Mouse (Mus musculus) mesoderm, embryonic 11.5 days (tissue): ENCODE measurements around the gene Tex36.

Experiments used
- DNase-seq: peaks from one replicate; pipeline ENCODE4 v3.0.0-alpha.2; 2012; ENCODE audit warnings: low read depth, low spot score

The Tex36 gene

DNA sequence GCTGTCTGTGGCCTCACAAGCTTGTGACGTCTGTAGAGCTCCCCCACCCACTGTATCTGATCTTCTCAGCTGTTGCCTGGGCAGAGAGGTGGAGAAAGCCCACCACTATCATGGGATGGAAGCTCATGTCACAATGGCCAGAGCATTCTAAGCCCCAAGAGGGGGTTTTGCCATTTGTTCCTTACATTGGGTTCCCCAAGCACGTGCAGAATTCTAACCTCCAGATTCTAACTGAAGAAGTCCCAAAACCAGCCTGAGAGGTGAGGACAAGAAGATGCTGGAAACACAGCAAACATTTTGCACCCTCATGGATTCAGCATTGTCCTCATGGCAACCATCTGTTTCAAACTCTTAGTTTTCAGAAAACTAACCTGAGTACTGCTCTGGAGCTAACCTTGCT lies at the start of gene Tex36:
Gene Tex36, minus strand, starts transcription at position 101 of the 400 bp plus-strand sequence.
- no peak for DNase-seq

- DNase-seq, result no peak
These were observed 43.8 kb upstream of the Tex36 start for GRCm38 (mm10) chr7:133645716-133646115.

GRCm38 (mm10) chr7:133638821-133639220 lies 36.9 kb upstream of the Tex36 start:
- DNase-seq, result no peak

DNA sequence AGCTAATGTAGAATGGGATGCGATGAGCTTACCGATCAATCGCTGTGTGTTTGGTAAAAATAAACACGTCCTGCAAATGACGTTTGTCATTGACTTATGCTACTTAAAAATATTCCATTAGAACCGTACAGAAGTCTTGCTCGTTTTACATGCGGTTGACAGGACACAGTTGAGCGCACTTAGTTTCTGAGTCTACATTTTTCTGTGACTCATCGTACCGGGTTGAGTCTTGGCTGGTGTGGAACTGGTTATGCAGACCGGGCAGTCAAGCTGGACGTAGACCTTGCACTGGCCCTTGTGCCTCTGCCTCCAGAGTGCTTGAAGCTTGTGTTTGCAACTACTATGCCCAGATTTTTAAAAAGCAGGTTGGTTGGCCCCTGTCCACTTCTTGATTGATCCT lies 36.3 kb upstream of the Tex36 start:
- DNase-seq, result no peak

- DNase-seq, result peak; percentile 100
These were observed 35.7 kb upstream of the Tex36 start, which contains the start of gene Edrf1 for GRCm38 (mm10) chr7:133637361-133638305. TSS of gene Edrf1 (plus strand) at chr7:133637543.

DNA sequence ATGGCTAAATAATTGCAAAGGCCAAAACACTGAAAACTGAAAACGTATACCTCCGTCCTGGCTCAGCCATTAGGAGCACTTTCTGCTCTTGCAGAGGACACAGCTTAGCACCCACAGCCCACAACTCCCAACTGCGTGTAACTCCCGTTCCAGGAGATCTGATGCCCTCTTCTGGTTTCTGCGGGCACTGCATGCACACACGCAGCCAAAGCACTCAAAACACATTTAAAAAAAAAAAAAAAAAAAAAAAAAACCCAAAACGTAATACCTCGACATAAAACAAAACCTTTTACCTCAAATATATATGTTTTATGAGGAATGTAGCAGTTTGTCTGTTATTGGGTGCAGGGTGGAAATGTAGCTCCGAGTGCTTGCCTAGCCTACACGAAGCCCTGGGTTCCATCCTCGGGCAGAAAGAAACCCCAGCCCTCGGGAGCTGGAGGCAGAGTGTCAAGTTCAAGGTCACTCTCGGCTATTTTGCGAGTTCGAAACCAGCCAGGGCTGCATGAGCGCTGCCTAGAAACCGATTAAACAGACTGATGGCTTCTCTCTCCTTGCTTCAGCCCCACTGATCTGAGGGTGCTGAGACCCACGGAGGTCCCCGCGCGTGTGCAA lies 34.9 kb upstream of the Tex36 start:
- peak; percentile 92 for DNase-seq

- peak; percentile 67 for DNase-seq
These were observed 33.1 kb upstream of the Tex36 start for GRCm38 (mm10) chr7:133634932-133635650.

DNA sequence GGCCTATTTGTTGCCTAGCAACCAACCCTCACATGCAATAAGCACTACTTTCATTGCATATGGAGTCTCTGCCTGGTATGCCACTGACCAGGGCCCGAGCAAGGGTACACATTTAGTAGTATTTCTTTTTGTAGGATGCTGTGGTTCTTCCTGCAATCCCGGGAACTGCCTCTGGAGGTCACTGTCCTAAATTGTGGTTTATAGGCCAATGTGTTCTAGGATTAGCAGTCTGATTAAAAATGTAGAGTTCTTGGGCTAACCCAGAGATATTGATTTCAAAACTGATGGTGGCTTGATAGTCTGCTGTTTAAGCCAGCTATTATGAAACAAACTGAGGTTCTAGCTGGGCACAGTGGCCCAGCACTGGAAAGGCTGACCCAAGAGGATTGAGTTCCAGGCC lies 30.5 kb upstream of the Tex36 start:
- DNase-seq, result peak; percentile 60

DNA sequence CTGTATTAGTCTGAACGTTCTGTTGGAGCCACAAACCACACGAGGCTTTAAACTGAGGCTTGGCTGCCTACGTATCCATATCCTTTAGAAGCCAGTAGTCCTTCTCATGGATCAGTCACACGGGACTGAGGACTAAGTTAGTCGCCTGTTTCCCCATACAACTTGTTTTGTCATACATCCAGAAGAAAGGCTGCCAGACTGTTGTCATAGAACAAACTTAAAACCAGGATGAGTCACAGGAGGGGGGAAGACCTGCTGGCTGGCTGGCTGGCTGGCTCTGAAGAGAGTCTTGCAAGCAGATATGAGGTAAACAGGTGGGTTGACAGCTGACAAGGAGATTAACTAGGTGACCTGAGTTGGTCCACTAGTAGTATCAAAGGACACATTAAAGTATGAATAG lies 28.9 kb upstream of the Tex36 start:
- no peak for DNase-seq

DNA sequence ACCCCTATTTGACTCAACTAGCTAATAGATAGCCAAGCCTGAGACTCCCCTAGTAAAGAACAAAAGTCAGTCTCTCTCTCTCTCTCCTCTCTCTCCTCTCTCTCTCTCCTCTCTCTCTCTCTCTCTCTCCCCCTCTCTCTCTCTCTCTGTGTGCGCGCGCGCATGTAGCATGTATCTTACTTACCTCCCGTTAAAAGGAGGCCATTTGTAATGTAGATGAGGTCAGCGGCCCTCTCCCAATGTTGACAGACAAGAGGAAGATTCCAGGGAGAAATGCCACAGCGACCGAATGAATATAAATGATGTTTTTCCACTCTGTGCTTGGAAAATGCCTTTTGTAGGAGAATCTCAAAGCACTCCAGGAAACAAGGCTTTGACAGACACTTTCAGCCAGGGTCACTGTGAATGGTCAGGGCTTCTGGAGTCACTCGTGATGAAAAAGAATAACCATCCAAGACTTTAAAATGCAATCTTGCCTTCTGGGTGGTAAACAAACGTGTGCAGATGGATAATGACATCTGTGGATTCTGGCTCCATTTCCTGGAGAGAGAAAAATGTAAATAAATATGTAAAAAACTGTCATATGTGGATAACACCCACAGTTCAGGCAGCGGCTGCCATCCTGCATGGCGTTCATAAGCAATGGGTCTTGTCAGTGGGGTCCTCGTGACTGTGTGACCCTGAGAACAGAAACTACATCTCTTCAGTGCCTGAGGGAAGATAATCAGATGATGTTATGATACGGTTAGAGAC lies 25.4 kb upstream of the Tex36 start:
- no peak for DNase-seq

- no peak for DNase-seq
These were observed 21.3 kb upstream of the Tex36 start for GRCm38 (mm10) chr7:133623226-133623625.

GRCm38 (mm10) chr7:133620721-133621120 lies 18.8 kb upstream of the Tex36 start:
- peak; percentile 32 for DNase-seq

DNA sequence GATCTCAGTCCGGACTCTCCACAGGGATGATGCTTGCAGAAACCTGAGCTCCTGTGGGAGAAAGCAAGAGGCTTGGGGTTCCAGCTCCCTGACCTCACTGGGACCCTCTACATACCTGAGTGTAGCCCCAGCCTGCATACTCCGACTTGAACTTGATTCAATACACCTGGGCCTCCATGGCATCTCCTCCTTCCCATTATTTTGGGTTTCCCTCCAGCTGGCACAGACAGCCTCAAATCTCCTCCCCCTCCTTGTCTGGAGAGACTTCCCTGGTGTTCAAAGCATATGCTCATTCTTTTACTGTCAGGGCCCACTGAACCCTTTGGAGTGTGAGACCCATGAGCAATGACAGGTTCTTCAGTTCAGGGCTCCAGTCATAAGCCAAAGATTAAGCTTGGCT lies 11.0 kb upstream of the Tex36 start:
- no peak for DNase-seq

- DNase-seq, result no peak
These were observed 7.6 kb upstream of the Tex36 start for GRCm38 (mm10) chr7:133609585-133609984.

GRCm38 (mm10) chr7:133608631-133609340 lies 6.8 kb upstream of the Tex36 start:
- no peak for DNase-seq

GRCm38 (mm10) chr7:133607883-133608575 lies 6.1 kb upstream of the Tex36 start:
- DNase-seq, result no peak

GRCm38 (mm10) chr7:133607331-133607730 lies 5.4 kb upstream of the Tex36 start:
- no peak for DNase-seq

DNA sequence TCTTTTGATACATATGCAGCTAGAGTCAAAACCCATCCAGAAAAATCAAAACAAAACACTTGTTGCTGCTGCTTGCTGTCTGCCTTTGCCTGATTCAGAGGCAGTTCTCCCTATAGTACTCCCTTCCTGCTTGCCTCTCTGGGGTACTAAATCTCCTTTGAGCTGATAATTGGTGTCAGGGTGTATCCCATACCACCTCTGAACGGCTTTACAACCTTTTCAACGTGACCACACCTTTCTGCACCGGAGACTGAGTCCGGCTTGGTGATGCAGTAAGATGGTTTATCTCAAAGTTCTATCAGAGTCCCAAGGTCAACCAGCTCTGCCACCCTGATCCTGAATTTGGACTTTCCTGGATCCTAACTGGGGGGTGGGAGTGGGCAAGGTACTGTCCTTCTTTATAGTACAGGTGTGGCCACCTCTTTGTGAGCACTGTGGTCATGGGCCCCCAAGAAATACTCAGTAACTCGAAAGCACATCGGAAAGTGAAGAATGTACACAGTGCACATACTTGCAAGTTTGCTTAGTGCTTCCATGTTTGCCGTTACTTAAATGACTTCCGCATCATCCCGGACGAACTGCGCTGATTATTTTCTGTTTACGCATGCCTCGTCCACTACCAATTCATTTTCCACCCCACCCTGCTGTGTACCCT lies 2.6 kb upstream of the Tex36 start:
- no peak for DNase-seq

- no peak for DNase-seq
These were observed 1.2 kb upstream of the Tex36 start for GRCm38 (mm10) chr7:133603156-133603555.

DNA sequence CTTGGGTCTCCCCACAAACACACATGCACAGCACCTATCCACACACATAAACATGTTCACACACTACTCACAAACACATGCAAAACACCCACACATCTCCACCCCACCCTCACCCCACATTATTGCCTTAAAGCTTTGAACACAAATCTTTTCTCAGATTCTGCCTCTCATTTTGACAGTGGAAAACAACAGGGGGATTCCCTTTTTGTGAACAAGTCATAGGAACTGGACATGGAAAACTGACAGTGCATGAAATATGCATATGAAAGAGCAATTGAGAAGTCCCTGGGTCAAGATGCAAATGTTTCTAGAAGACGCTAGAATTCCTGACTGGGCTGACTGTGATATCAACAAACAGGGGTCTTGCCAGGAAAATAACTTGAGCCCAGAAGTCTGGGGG lies 1.4 kb downstream of the Tex36 start:
- DNase-seq, result no peak
